Mouse (Mus musculus) right cerebral cortex, adult 18-20 months (tissue): ENCODE measurements at regions not wholly inside any gene's neighbourhood (a gene's known extent, or its start where the extent isn't known, plus 50 kb on each side); places are given as distances from the start of the nearest gene placed in this dataset.
A peak's percentile ranks its signal among the peaks of the same experiment; 100 is the strongest.

Source experiments
- DNase-seq: peaks from one replicate; pipeline ENCODE4 v3.0.0; 2022; ENCODE audit warnings: mixed read lengths

DNA sequence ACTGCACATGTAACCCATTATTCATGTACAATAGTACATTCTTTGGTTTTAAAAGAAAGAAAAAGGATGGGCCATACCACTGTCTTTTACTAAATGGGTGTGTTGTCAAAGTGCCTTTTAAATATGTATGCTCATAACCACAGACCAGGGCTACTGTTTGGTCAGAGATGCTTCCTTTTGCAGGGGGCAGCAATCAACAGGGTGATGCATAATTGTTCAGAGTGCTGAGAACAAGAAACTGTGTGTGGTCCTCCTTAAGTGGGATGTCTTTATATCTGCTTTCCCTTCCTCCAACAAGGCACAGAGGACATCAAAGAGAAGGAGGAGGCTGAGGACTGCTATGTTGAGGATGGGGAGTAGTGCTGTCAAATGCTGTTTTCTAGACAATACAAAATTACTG lies 544.0 kb downstream of the Ptprc start:
- DNase-seq, result no peak

DNA sequence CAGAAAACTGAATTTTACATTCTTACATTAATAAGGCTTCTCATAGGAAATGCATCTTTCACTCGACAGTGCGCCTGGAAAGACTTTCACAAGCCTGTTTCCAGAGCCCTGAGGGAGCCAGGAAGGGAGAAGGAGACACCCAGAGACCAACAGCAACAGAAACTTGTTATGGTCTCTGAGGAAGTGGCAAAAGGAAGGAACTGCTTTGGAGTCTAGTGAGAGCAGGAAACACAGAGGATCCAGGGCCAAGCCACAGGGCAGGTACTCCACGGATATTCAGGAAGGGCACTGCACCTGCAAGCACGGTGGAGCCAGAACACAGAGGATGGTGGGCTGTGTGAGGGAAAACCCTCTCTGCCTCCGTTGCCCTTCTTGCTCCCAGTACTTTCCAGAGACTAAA lies 554.8 kb downstream of the Ptprc start:
- DNase-seq, result no peak

DNA sequence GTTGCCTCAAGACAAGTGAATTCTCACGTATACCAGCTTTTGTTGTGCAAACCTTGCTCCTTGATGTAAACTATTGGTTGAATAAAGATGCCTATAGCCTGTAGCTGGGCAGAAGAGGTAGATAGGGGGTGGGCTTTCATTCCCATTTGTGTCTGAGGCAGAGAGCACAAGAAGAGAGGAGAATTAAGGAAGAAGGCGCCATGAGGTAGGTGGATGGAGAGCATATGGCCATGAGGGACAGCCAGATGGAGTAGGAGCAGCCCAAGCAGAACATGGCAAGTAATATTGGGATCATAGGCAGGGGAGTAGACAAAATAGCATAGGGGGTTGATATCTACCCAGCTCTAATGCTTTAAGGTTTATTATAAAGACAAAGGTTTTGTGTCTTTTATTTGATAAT lies 557.3 kb downstream of the Ptprc start:
- DNase-seq, result peak; percentile 43

DNA sequence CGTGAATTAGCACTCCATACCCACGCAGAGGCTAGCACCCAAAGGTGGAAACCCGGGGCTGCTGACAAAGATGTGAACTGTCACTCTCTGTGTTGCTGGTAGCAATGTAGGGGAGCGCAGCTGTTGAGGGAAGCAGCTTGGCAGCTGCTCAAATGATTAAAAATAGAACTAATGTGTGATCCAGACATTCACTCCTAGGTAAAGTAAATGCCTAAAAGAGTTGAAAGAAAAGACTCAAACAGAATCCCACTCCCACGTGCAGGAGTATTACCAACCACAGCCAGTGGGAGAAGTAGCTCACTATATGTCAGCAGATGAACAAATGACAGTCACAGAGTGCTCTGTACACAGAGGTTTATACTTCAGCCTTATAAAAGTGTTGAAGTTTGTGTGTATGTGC lies 558.0 kb downstream of the Ptprc start:
- DNase-seq, result peak; percentile 50

DNA sequence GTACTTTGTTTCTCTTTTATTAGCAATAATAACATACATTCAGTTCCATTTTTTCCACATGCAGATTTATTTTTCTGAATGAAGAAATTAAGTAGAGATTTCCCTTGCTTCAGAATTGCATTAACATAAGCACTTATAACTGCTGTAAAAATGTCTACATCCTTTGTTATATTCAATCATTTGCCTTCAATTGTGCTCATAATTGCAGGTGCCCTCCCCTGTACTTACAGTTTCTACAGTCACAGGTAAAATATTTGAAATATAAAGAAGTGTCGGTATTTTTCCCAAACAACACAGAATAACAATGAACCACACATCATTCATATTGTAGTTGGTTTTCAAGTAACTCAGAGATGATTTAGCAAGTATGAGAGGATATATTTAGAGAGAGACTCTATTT lies 568.8 kb downstream of the Ptprc start:
- DNase-seq, result no peak

DNA sequence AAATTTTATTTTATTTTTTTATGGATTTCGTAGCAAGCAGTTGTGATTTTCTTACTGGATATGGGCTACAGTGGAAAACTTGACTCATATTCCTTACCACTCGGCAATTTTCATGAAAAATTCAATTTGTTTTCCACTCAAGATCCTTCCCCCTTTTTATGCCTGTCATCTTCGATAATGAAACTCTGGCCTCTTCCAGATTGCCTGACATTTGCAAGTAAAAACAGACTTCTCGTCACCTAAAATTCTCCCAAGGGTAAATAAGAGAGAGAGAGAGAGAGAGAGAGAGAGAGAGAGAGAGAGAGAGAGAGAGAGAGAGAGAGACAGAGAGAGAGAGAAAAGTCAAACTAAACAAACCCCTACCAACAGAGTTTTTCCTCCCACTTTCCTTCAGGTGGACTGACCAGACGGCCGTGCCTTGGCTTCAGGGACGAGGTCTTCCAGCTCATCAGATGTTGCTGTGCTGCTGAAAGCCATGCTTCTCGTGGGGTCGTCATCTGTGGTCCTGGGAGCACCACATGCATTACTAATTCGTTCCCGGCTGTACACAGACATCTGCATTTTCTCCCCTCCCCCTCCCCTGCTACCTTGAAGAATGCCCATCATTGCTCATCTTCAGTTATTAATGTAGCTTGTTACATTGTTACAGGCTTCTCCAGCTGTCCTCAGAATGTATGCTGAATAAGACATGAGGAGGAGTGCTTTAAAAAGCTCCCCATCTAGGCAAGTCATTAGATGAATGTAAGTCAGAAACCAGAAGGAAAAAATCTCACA lies 569.4 kb downstream of the Ptprc start:
- DNase-seq, result no peak

DNA sequence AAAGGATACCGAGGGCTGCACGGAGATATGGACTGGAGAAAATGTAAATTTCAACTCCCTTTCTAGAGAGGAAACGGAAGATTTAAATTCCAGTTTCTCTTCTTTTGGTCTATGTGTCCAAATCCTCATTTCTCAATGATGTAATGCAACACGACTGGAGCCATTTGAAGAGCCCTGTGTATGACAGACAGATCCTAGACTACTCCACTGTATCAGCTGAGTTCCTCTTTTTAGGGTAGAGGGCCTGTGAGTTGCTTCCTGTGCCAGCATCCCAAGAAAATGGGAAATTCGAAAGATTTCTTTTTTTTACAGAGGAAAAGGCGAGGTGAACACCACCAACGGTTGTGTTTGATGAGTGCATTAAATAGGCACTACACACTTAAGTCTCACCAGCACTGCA lies 581.8 kb downstream of the Ptprc start:
- no peak for DNase-seq

DNA sequence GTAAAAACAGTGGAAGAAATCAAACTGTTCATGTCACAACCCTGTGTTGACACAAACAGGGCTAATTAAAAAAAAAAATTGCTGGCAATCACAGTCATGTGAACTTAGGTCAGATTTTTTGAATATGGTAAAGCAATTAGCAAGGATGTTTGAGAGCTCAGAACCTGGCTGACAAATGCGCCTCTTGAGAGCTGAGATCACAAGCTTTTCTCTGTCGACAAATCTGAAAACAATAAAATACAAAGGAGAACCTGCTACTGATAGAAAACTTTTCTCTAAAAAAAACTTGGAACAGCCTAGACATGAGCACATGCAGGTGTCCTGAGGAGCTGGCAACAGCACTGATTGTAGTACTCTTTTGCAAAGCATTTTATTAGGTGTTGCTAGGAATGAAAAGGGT lies 583.6 kb downstream of the Ptprc start:
- DNase-seq, result no peak

DNA sequence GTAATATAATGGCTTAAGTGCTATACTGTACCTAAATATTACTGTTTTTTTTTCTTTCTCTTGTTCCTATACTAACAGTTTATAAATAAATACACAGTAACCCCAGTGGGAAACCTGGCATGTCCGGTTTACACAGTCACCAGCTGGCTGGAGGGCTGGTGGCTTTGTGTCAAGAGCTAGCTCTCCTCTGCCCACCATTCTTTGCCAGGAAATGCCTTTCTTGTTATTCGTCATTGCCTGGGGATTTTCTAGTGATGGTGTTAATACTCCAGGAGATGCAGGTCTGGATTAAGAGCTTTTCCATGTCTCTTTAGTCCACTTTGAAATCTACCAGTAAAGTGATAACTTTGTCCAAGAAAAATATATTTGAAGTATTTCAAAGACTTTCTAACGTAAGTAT lies 584.2 kb downstream of the Ptprc start:
- no peak for DNase-seq

DNA sequence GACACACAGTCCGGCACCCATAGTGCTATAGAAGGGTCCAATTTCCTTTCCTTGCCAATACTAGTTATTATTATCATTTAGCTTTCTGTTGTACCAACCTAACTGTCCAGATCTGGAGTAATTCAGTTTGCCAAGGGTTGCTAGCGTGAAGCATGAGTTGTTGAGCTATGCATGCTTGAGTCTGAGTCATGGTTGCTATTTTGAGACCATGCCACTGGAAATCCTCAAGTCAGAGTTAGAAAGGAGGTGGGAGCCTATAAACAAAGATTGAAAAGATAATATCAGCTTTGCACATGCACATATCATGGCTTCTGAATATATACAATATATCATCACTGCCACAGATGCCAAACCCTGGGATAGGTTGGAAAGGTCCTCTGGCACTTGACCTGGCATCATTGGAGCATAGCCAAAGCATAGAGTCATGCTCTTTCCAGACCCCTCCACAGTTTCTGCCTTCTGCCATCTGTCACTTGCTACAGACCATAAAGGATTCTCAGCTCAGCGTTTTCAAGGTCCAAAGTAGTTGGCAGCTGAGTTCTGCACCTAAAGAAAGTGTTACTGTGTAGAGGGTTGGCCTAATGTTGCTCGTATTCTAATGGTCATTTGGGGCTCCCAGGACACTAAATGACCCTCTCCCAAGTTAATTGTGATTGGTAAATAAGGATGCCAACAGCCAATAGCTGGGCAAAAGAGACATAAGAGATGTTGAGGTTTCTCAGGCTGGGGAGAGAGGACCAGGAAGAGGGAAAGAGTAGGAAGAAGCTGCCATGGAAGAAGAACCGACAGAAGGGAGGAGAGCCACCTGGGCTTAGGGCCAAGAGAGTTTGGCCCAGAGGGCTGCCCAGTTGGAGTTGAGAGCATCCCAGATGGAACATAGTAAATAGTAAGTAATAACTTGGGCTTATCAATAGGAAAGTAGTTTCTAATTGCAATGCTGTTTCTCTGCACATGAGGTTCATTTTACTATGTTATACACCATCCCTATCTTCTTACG lies 586.9 kb downstream of the Ptprc start:
- DNase-seq, result peak; percentile 54

DNA sequence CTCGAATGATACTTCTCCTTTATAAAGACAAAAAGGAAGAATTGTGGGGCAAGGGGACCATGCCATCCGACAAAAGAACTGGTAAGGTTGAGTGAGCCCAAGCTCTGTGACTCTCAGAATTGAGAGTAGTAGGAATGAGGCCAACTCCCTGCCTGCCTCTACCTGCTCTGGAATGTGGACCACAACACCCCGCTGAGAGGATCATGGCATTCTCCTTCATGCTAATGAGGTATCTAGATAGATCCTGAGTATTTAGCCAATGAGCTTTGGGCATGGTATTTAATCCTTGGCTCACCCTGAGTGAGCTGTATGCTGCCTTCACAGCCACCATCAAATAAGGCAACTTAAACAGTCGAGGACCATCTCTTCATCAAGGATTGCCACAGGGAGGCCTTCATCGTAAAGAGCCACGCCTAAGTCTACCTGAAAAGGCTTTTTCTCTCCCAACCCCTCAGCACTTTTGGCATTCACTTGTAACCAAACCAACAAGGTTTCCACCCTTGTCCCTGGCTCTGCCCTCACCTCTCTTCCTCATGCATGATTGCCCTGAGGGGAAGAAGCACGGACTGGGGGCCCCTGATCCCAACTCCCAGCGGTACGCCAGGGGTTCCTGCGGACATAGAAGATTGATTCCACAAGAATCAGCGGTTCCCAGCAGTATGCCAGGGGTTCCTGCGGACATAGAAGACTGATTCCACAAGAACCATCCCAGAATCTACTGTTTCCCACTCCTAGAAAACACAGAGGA lies 587.9 kb downstream of the Ptprc start:
- no peak for DNase-seq

DNA sequence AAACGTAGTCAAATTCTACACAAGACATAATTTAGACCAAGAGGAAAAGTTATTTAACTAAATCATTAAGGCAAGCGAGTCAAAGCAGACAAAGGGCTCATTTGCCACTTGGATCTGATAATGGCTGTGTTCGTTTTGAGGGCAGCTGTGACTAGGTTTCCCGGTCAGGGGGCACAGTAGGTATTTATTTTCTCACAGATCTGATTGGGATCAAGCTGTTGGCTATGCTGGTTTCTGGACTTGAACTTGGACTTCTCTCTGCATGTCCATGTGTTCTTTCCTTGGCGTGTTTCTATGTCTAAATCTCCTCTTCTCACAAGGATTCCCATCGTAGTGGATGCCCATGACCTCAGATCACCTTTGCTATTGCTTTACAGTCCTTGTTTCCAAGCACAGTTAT lies 590.8 kb downstream of the Ptprc start:
- DNase-seq, result no peak

DNA sequence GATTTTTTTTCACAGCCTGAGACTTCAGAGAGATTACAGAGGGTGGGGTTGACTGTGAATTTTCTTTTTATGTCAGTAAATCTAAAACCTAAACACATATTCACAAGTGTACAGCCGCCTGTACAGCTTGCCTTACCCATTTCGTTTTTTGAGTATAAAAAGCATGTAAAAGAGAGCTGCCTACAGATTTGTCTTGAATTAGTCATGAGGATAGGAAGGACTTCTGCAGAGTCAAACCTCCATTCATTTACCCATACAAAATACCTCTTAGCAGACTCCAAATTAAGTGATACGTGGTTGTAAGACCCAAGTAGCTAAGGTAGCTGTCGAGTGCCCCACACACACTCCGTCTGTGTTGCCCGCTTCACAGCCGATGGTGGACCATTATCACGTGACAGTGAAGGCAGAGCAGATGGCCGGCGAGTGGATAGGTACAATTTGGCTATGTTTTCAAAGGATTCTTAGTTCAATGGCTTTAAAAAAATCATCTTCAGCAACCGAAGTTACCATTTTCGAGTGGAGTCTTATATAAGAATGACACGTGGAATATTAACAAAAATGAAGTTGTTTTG lies 591.3 kb downstream of the Ptprc start:
- peak; percentile 8 for DNase-seq

DNA sequence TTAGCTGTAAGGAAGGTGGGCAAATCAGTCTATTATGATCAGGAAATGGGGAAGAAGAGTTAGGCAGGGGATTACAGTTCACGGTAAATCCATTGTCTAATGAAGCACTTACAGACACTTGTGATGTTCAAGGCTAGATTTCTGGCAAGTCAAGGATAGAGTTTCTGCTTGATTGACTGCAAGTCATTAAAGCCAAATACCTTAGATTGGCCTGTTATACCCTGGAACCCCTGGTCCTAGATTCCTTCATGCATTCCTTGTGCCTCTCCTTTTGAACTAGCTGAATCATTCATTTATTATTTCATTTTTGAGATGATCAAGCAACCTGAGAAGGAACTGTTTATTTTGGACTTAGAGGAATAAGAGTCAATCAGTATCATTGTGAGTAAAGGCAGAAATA lies 597.9 kb downstream of the Ptprc start:
- no peak for DNase-seq

DNA sequence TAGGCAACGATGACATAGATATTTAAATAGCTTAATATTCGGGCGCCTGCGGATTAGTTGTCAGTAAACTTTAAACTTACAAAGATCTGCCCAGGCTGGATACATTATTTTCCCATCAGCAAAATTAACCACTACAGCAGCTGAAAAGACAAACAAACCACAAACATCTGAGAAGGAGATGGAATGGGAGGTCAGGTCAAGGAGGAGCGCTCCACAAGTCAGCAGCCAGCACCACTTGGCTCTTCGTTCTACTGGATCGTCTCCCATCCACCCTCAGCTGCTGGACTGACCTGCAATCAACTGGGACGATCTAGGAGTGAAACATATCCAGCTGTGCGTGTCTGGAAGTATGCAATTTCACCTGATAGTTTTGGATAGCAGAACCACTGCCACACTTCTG lies 599.3 kb downstream of the Ptprc start:
- DNase-seq, result no peak

DNA sequence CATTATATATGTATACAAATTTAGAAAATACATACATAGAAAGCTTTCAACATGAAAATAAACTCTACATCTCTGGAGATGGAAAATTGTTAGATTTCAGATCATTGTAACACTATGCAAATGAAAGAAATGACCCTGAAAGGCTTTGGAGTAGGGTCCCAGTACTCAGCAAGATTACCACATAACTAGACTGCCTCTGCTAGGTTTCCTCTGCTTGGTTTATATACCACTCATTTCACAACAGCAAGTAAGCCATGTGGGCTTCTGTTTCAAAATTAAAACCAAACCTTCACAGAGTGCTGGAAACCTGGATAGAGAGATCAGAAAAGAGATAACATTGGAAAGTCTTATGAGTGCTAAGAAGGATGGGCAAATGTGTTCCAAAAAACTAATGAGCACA lies 600.1 kb downstream of the Ptprc start:
- no peak for DNase-seq

DNA sequence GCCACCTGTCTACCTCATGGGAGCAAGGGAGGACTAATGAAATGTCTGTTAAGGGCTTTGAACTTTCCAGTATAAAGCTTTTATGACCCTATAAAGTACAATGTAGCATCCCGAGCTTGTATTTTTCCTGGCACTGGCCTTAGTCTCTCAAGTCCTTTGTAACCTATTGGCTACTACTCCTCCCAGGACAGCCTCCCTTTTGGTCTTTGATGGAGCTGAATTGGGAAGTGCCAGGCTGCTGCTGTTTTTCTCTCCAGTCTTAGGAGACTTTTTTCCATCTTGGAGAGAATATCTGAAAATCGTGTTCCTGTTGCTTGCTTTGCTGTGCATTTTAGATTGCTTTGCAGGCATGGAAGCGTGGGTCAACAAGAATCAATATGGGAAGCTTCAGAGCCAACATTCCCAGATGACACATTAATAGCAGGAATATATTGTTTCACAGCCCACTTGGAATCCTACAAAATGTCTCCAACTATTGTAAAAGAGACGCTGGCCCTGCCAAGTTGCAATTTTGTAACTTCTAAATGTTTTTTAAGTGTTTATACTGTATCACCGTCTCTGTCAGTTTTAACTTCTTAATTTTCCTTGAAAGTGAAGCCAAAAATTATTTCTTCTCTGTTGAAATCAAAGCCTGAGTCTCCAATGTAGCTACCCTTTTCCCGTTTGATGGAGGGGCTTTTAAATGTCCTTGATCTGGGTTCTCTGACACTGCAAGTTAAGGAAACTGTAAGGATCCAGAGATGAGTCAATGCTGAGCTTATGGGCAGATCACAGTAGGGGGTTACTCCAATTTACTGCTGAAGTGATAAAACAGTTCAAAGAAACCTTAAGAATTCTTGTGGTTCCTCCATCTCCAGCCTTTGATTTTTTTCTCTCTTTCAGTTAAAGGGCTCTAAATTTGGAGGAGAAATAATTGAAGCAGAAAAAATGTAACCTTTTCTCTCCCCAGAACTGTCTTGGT lies 603.3 kb downstream of the Ptprc start:
- DNase-seq, result no peak

DNA sequence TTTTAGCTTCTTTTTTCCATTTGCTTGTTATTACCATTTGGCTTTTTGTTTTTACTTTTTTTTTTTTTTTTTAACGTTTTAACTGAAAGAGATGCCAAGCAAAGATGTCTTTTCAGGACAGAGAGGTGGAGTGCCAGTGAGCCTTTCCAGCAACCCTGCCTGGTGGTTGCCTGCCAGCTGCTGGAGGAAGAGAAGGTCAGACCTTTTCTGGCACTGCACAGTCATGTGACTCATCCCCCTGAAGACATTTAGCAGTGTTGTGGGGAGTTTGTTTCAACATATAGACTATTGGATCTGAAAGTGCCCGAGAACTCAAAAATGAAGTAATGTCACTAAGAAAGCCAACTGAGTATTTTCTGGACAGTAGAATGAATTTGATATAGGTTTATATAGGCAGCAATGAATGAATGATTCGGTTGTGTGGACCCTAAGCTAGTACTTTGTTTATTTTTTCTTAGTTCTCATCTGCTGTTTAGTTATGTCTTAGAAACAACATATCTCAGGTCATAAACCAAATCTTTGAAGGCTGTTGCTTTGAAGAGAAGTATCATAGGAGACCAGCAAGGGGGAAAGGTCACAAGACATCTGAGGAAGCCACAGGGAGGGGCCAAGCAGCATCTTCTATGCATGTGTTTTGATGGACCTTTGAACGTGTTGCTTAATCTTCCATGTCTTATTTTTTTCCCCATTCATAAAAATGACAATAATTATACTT lies 604.2 kb downstream of the Ptprc start:
- no peak for DNase-seq

DNA sequence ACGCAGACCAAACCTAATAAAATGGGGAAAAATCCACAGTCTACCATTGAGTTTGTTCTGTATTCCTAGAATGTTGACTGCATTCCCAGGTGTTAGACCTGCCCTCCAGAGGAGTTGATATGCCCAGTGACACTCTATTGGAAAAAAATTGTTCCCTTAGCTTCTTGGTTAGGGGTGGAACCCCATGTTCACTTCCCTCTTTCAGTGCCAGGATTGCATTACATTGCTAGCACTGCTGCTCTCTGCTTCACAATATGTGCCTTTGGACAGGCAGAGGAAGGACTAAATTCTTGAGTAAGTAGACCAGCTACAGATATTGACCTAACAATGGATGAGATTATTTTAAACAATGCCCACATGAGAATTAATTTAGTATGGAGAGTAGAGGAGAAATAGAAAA lies 607.3 kb upstream of the Nr5a2 start:
- DNase-seq, result no peak

DNA sequence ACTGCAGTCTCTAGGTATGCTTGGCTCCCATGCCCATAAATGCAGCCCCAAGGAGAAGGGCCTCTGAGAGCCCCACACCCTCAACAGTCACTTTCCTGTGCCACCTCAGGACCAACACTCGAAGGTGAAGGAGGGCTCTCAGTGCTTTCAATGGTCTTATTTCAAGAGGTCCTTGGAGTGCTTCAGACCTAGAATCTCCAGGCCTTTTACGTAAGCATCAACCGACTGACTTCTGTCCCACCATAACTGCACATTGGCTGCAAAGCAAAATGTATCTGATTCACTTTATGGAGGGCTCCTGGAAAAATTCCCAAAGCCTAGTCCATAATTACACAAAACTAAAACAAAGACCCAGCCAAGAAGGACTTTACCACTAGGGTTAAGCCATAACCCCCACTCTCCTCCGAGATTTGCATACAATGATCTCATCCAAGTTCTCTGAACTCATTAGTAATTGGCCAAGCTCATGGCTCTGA lies 605.4 kb upstream of the Nr5a2 start:
- DNase-seq, result no peak

DNA sequence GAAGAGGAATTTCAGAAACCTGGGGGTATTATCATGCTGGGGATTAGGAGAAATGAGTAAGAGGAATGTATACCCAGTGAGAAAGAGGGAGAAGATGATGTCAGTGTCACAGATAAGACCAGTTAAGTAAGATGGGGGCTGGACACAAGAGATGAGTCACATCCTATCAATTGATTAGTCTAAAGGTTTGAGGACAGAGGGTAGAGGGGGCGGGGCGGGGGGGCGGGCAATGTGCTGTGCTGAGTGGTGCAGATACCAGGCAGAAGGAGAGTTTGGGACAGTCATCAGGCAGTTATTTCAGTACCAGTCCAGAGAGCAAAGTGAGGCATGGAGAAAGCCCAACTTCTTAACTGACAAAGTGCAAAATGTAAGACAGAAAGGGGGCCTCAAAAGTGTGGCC lies 601.4 kb upstream of the Nr5a2 start:
- no peak for DNase-seq
